Mouse (Mus musculus) kidney, embryonic 15.5 days (tissue): ENCODE results near the gene Rad51b. TPM values are rescaled to one million over a fixed set of nuclear protein-coding genes. Genes with fewer than 3 reads are reported as not detected.

Experiments used
- ATAC-seq: fragments of 200-750 bp; cut with Nextera tagmentation; replicated peaks from 2 replicates; pipeline ENCODE4 v1.8.0; 2017; ENCODE audit warnings: moderate TSS enrichment; ENCODE audit not compliant: low FRiP score
- H3K27ac ChIP-seq: fragments of 300-500 bp; sonication (generic); 2 replicates; pipeline ENCODE4 v1.5.1; 2015; ENCODE audit warnings: mild to moderate bottlenecking, inconsistent platforms
- H3K27me3 ChIP-seq: fragments of 300-500 bp; sonication (generic); 2 replicates; pipeline ENCODE4 v1.6.1; 2015; ENCODE audit warnings: inconsistent platforms
- H3K36me3 ChIP-seq: fragments of 300-500 bp; sonication (generic); 2 replicates; pipeline ENCODE4 v1.6.1; 2015; ENCODE audit warnings: inconsistent platforms
- H3K4me1 ChIP-seq: fragments of 300-500 bp; sonication (generic); 2 replicates; pipeline ENCODE4 v1.6.1; 2015; ENCODE audit warnings: inconsistent platforms
- H3K4me2 ChIP-seq: fragments of 300-500 bp; sonication (generic); 2 replicates; pipeline ENCODE4 v1.6.1; 2015; ENCODE audit warnings: moderate library complexity, mild to moderate bottlenecking, inconsistent platforms
- H3K4me3 ChIP-seq: fragments of 300-500 bp; sonication (generic); replicated peaks from 2 replicates; pipeline ENCODE4 v1.5.1; 2015; ENCODE audit warnings: mild to moderate bottlenecking, inconsistent platforms
- H3K9ac ChIP-seq: fragments of 300-500 bp; sonication (generic); 2 replicates; pipeline ENCODE4 v1.6.1; 2015; ENCODE audit warnings: mild to moderate bottlenecking, inconsistent platforms
- H3K9me3 ChIP-seq: fragments of 300-500 bp; sonication (generic); replicated peaks from 2 replicates; pipeline ENCODE4 v1.6.1; 2016; ENCODE audit warnings: inconsistent platforms
- WGBS: fragments of 180-500 bp; shearing (Covaris S2); methylation state at CpG from one replicate; pipeline ENCODE4 v1.1.7; 2015; ENCODE audit warnings: mixed read lengths; 5-methylcytosine and 5-hydroxymethylcytosine counted together
- polyA plus RNA-seq: library from polyadenylated mRNA; unstranded; fragments of >200 nt; fragmentation: Nextera tagmentation; extraction: Ambion mirVana; gene quantifications from 2 replicates; pipeline ENCODE4 v1.2.1, GENCODE M21; 2015

Rad51b gene
- polyA plus RNA-seq, 1 experiment from 2014 or later: 8.2 TPM

DNA sequence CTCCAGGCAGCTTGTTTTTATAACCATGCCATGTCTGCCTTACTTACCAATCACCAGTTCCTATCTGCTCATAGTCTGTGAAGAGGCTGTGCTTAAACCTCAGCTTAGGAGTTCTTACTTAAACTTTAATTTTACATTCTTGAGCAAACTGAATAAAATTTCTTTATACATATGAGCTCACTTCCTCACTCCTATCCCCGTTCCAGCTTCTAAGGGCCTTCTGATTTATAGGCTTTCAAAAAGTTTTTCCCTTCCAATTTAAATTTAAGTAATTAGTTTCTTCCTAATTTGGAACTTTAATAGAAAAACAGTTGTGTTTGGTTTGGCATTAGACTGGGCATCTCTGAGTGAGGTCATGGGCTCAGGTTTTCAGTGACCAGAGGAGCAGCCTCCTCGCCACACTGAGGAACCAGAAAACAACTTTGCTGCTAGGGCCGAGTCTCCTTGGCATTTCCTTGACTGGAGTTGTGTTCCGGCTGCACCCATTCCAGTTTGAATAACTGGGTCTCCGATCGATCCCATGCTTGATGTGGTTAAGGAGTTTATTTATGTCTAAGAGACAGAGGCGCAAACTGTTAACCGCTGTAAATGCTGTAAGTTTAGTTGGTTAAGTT is 115.9 kb downstream of the Rad51b start:
- Histone ChIP-seq H3K27ac (no peak overlapping the region), H3K27me3 (no peaks in the 10 kb centered on the region), H3K9ac (no peak overlapping the region), H3K9me3 (no peaks in the 10 kb centered on the region), H3K4me1 (no peaks in the 10 kb centered on the region), H3K4me3 (no peak overlapping the region), H3K4me2 (no peak overlapping the region), H3K36me3 (no peaks in the 10 kb centered on the region)
- WGBS: 67% methylated on average over 8 of the region's 8 CpGs
- ATAC-seq: no peak

DNA sequence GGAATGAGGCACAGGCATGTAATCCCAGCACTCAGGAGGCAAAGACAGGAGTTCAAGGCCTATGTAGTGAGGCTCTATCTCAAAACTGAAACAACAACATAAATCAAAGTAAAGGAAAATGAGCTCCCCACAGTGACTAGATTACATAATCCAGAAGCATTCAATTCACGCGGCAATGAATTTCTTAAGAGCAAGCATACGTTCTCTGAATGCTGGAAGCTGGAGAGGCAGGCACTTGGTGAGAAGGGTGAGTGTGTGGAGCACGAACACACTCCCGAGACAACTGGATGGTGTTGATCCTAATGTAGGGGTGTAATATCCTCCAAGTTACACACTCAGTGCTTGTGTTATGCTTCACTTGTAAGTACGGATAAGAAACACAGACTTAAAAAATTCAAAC is 120.3 kb downstream of the Rad51b start:
- 82% methylated on average over 6 of the region's 6 CpGs for WGBS
- Histone ChIP-seq H3K27ac (no peak overlapping the region), H3K4me3 (no peak overlapping the region), H3K36me3 (no peaks in the 10 kb centered on the region), H3K4me2 (no peak overlapping the region), H3K9me3 (no peaks in the 10 kb centered on the region), H3K27me3 (no peaks in the 10 kb centered on the region), H3K9ac (no peak overlapping the region), H3K4me1 (no peaks in the 10 kb centered on the region)
- ATAC-seq: no peak

- no peaks in the 10 kb centered on the region for H3K27me3 ChIP-seq
- no peaks in the 10 kb centered on the region for H3K4me1 ChIP-seq
- H3K36me3 ChIP-seq: no peaks in the 10 kb centered on the region
- no peak overlapping the region for H3K27ac ChIP-seq
- H3K4me2 ChIP-seq: no peak overlapping the region
- no peak overlapping the region for H3K4me3 ChIP-seq
- H3K9me3 ChIP-seq: no peaks in the 10 kb centered on the region
- 40% methylated on average over 6 of the region's 6 CpGs for WGBS
- H3K9ac ChIP-seq: no peak overlapping the region
- ATAC-seq: no peak
These were observed 123.5 kb downstream of the Rad51b start for GRCm38 (mm10) chr12:79420605-79421004.

DNA sequence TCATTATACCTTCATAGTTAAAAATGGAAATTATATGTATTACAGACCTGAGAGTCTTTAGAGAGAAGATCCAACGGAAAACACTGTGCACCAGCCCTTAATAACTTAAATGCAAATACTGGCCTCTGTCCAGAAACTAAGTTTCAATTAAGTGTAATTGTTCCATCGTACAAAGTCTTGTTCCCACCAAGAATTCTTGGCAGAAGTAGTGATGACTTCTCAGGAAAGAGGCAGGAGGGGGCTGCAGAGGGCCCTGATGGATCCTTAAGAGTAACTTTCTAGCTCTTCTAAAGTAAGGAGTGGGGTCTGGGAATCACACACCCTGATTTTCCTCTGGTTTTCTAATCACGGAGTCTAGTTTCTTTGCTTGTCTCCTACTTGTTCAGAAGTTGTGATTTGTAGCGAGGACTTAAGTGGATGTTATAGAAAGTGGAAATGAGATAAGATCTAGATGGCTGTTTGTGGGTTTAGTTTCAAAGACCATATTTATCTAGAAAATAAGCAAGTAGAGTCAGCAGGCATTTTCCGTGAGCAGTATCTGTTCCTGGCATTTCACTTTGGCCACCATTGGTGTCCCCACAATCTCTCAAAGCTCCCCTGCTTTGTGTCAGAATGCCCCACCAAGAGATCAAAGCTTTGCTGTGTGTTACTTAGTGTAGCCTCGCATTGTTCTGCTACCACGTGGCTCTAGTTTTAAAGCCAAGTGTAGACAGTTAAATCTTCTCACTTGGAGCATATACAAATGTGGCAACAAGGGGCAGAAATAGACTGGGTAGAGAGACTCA is 132.6 kb downstream of the Rad51b start:
- WGBS: 53% methylated on average over 7 of the region's 7 CpGs
- H3K4me3 ChIP-seq: no peak overlapping the region

DNA sequence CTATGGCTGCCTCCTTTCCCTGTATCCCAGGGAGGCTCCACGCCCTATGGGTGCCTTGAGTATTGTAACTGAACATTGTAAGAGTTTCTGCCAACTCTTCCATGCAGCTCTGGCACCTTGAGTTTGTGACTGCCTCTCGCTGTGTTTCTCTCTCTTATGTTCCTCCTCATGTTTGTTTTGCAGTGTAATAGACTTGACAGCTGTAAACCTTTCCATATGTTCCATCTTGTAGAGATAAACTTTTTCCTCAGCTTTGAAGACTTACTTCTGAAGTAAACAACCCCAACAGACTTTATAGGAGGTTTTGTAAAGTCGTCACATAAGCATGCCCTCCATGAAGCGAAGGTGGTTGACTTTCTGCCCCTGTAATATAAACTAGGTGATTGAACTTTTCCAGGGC is 134.1 kb downstream of the Rad51b start:
- Histone ChIP-seq H3K4me1 (peaks cover 12% of the 10 kb centered on the region), H3K9ac (no peak overlapping the region), H3K27me3 (no peaks in the 10 kb centered on the region), H3K4me3 (no peak overlapping the region), H3K36me3 (no peaks in the 10 kb centered on the region), H3K4me2 (no peak overlapping the region), H3K27ac (0 out of 2 replicates have a peak overlapping the region, but pooled peaks have one; percentile 45), H3K9me3 (no peaks in the 10 kb centered on the region)
- ATAC-seq: no peak
- WGBS: 53% methylated on average over 4 of the region's 4 CpGs

More for the DNA sequence above, 132.6 kb downstream of the Rad51b start:
- Histone ChIP-seq H3K4me2 (no peak overlapping the region), H3K27ac (0 out of 2 replicates have a peak overlapping the region, but pooled peaks have one; percentile 7), H3K4me1 (peaks cover 12% of the 10 kb centered on the region), H3K9me3 (no peaks in the 10 kb centered on the region), H3K27me3 (no peaks in the 10 kb centered on the region), H3K36me3 (no peaks in the 10 kb centered on the region), H3K9ac (no peak overlapping the region)
- no peak for ATAC-seq

DNA sequence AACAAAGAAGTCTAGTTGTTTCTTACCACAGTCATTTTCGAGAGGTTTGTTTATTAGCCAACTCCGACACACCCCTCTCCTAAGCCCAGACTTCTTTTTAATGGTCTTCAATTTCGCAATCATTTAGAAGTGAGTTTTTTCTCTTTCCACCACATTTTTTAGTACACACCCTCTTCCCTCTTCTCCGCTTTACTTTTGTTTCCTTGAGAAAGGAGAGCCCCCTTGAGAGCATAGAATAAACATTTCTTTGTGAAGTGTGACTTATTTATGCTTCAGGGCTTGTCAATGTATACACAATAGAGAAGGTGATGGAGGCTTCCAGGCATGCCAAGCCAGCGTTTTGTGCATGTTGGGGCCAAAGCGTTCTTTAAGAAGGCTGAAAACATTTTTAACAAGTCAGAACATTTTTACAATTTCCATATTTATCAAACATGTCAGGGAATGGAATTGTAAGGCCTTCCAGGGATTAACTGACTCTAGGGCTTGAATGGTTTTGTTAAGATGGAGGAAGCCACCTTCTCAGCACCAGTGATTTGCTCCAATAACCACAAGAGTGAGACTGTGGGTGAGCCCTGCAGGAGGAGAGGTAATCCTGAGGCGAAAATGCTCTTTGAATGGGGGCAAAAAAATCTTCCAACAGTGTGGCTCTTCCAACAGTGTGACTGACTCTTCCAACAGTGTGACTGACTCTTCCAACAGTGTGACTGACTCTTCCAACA is 136.8 kb downstream of the Rad51b start:
- H3K4me1 ChIP-seq: peaks cover 12% of the 10 kb centered on the region
- H3K27ac ChIP-seq: peak overlapping the region; percentile 37; the same call in 1 of the 2 replicates
- no peak for ATAC-seq
- no peaks in the 10 kb centered on the region for H3K36me3 ChIP-seq
- H3K27me3 ChIP-seq: no peaks in the 10 kb centered on the region
- no peaks in the 10 kb centered on the region for H3K9me3 ChIP-seq
- 48% methylated on average over 7 of the region's 7 CpGs for WGBS
- no peak overlapping the region for H3K4me2 ChIP-seq
- H3K4me3 ChIP-seq: no peak overlapping the region
- H3K9ac ChIP-seq: no peak overlapping the region

GRCm38 (mm10) chr12:79435474-79435873 is 138.4 kb downstream of the Rad51b start:
- Histone ChIP-seq H3K9me3 (no peaks in the 10 kb centered on the region), H3K9ac (no peak overlapping the region), H3K4me1 (peaks cover 6% of the 10 kb centered on the region), H3K4me2 (no peak overlapping the region), H3K27me3 (no peaks in the 10 kb centered on the region), H3K36me3 (no peaks in the 10 kb centered on the region), H3K4me3 (no peak overlapping the region), H3K27ac (no peak overlapping the region)
- ATAC-seq: no peak
- 94% methylated on average over 3 of the region's 3 CpGs for WGBS

GRCm38 (mm10) chr12:79436035-79436434 is 139.0 kb downstream of the Rad51b start:
- Histone ChIP-seq H3K36me3 (no peaks in the 10 kb centered on the region), H3K27me3 (no peaks in the 10 kb centered on the region), H3K4me1 (peaks cover 6% of the 10 kb centered on the region), H3K4me3 (no peak overlapping the region), H3K9ac (no peak overlapping the region), H3K27ac (no peak overlapping the region), H3K4me2 (no peak overlapping the region), H3K9me3 (no peaks in the 10 kb centered on the region)
- no peak for ATAC-seq
- WGBS: 75% methylated on average over 8 of the region's 8 CpGs

DNA sequence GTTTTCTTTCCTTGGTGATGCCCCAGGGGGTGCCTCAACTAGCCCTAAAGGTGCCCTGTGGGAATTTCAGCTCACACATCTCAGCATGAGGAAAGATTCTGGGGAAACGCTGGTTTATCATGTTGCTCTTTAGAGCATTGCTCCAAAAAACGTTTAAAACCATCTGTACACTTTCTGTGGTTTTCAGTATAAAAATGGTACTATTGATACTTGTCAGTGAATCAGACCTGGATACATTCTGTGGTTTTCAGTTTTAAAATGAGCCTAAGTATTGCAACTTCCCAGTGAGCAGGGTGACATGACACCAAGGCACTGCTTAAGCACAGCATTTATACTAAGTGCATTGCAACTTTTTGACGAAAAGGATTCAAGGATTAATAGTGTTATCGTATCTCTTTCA is 139.8 kb downstream of the Rad51b start:
- no peaks in the 10 kb centered on the region for H3K9me3 ChIP-seq
- H3K4me2 ChIP-seq: no peak overlapping the region
- H3K36me3 ChIP-seq: no peaks in the 10 kb centered on the region
- no peak overlapping the region for H3K4me3 ChIP-seq
- 71% methylated on average over 4 of the region's 4 CpGs for WGBS
- no peak for ATAC-seq
- no peak overlapping the region for H3K27ac ChIP-seq
- no peaks in the 10 kb centered on the region for H3K27me3 ChIP-seq
- H3K9ac ChIP-seq: no peak overlapping the region
- H3K4me1 ChIP-seq: peaks cover 6% of the 10 kb centered on the region

DNA sequence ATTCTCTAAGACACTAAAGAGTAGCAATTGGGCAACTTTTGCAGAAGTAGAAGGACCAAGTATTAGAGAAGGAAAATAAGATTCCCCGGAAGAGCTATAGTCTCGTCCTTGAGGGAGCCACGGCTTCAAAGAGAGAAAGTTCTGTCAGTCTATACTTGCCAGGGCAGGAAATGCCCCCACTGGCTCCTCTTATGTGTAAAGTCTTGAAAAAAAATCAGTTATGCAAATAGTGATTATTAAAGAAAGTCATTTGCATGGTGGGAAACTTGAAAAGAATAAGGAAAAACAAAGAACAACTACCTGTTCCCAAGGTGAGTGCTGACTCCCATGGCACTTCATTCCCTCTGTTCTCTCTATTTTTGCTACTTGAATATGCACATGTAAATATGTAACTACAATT is 140.5 kb downstream of the Rad51b start:
- H3K27me3 ChIP-seq: no peaks in the 10 kb centered on the region
- H3K9ac ChIP-seq: no peak overlapping the region
- peaks cover 6% of the 10 kb centered on the region for H3K4me1 ChIP-seq
- no peak overlapping the region for H3K27ac ChIP-seq
- H3K36me3 ChIP-seq: no peaks in the 10 kb centered on the region
- no peak overlapping the region for H3K4me3 ChIP-seq
- WGBS: 77% methylated on average over 3 of the region's 3 CpGs
- H3K9me3 ChIP-seq: no peaks in the 10 kb centered on the region
- no peak overlapping the region for H3K4me2 ChIP-seq
- ATAC-seq: no peak

GRCm38 (mm10) chr12:79439961-79440360 is 142.9 kb downstream of the Rad51b start:
- Histone ChIP-seq H3K9ac (no peak overlapping the region), H3K27me3 (no peaks in the 10 kb centered on the region), H3K4me2 (no peak overlapping the region), H3K4me3 (no peak overlapping the region), H3K27ac (peak overlapping the region; percentile 37; the same call in 1 of the 2 replicates), H3K36me3 (no peaks in the 10 kb centered on the region), H3K9me3 (no peaks in the 10 kb centered on the region), H3K4me1 (no peaks in the 10 kb centered on the region; the same call in 1 of the 2 replicates)
- WGBS: 79% methylated on average over 6 of the region's 6 CpGs
- no peak for ATAC-seq
